Mouse (Mus musculus): ENCODE measurements at regions not wholly inside any gene's neighbourhood (a gene's known extent, or its start where the extent isn't known, plus 50 kb on each side); places are given as distances from the start of the nearest gene placed in this dataset.

GRCm38 (mm10) chr1:186245723-186246440 is 128.8 kb upstream of the Lyplal1 start:
- no peak for DNase-seq (ENCODE audit: extremely low spot score in 1 of 2, low spot score in 1 of 2)

GRCm38 (mm10) chr1:186241112-186241511 is 124.0 kb upstream of the Lyplal1 start:
- DNase-seq (ENCODE audit: extremely low spot score in 1 of 2, low spot score in 1 of 2) = peak in 1 of 2 experiments; percentile 27

GRCm38 (mm10) chr1:186237556-186237955 is 120.4 kb upstream of the Lyplal1 start:
- no peak for DNase-seq (ENCODE audit: extremely low spot score in 1 of 2, low spot score in 1 of 2)

GRCm38 (mm10) chr1:186236267-186237020 is 119.3 kb upstream of the Lyplal1 start:
- no peak for DNase-seq (ENCODE audit: extremely low spot score in 1 of 2, low spot score in 1 of 2)

- no peak for DNase-seq (ENCODE audit: extremely low spot score in 1 of 2, low spot score in 1 of 2)
Observed at GRCm38 (mm10) chr1:186234536-186234935, 117.4 kb upstream of the Lyplal1 start.

- DNase-seq (ENCODE audit: extremely low spot score in 1 of 2, low spot score in 1 of 2) = no peak
Observed at GRCm38 (mm10) chr1:186230476-186230875, 113.4 kb upstream of the Lyplal1 start.

- peak in 1 of 2 experiments; percentile 45 for DNase-seq (ENCODE audit: extremely low spot score in 1 of 2, low spot score in 1 of 2)
Observed at GRCm38 (mm10) chr1:186229856-186230255, 112.7 kb upstream of the Lyplal1 start.

- no peak for DNase-seq (ENCODE audit: extremely low spot score in 1 of 2, low spot score in 1 of 2)
Observed at GRCm38 (mm10) chr1:186228396-186228795, 111.3 kb upstream of the Lyplal1 start.

- DNase-seq (ENCODE audit: extremely low spot score in 1 of 2, low spot score in 1 of 2) = no peak
Observed at GRCm38 (mm10) chr1:186224231-186224630, 107.1 kb upstream of the Lyplal1 start.

GRCm38 (mm10) chr1:186223417-186223816 is 106.3 kb upstream of the Lyplal1 start:
- no peak for DNase-seq (ENCODE audit: extremely low spot score in 1 of 2, low spot score in 1 of 2)

GRCm38 (mm10) chr1:186218995-186219394 is 101.9 kb upstream of the Lyplal1 start:
- no peak for DNase-seq (ENCODE audit: extremely low spot score in 1 of 2, low spot score in 1 of 2)

- DNase-seq (ENCODE audit: extremely low spot score in 1 of 2, low spot score in 1 of 2) = no peak
Observed at GRCm38 (mm10) chr1:186217198-186217597, 100.1 kb upstream of the Lyplal1 start.

GRCm38 (mm10) chr1:186204151-186204550 is 87.0 kb upstream of the Lyplal1 start:
- no peak for DNase-seq (ENCODE audit: extremely low spot score in 1 of 2, low spot score in 1 of 2)

GRCm38 (mm10) chr1:186202536-186202935 is 85.4 kb upstream of the Lyplal1 start:
- DNase-seq (ENCODE audit: extremely low spot score in 1 of 2, low spot score in 1 of 2) = no peak

GRCm38 (mm10) chr1:186198391-186198790 is 81.3 kb upstream of the Lyplal1 start:
- DNase-seq (ENCODE audit: extremely low spot score in 1 of 2, low spot score in 1 of 2) = no peak

- DNase-seq (ENCODE audit: extremely low spot score in 1 of 2, low spot score in 1 of 2) = no peak
Observed at GRCm38 (mm10) chr1:186197057-186197456, 79.9 kb upstream of the Lyplal1 start.

- peak in 1 of 2 experiments; percentile 1 for DNase-seq (ENCODE audit: extremely low spot score in 1 of 2, low spot score in 1 of 2)
Observed at GRCm38 (mm10) chr1:186189390-186189789, 72.3 kb upstream of the Lyplal1 start.

GRCm38 (mm10) chr1:186187372-186187771 is 70.3 kb upstream of the Lyplal1 start:
- DNase-seq (ENCODE audit: extremely low spot score in 1 of 2, low spot score in 1 of 2) = no peak

GRCm38 (mm10) chr1:186183204-186183651 is 66.1 kb upstream of the Lyplal1 start:
- DNase-seq (ENCODE audit: extremely low spot score in 1 of 2, low spot score in 1 of 2) = no peak

GRCm38 (mm10) chr1:186182498-186183203 is 65.5 kb upstream of the Lyplal1 start:
- DNase-seq (ENCODE audit: extremely low spot score in 1 of 2, low spot score in 1 of 2) = peak in 1 of 2 experiments; percentile 25

GRCm38 (mm10) chr1:186177019-186177418 is 59.9 kb upstream of the Lyplal1 start:
- no peak for DNase-seq (ENCODE audit: extremely low spot score in 1 of 2, low spot score in 1 of 2)

Data from frontal cortex, adult 2 months (tissue).